Mouse (Mus musculus) cortical plate, adult 2 months (tissue): Measurements from ENCODE around the gene Slc2a4.

Experiments used
- CTCF ChIP-seq: fragments of 200-500 bp; IDR thresholded peaks from 2 replicates; pipeline ENCODE4 v1.5.1; 2011; ENCODE audit warnings: mild to moderate bottlenecking, control low read depth, low read length; ENCODE audit not compliant: insufficient read depth; ENCODE audit errors: extremely low read depth
- POLR2A ChIP-seq: fragments of 200-500 bp; IDR thresholded peaks from 2 replicates; pipeline ENCODE4 v1.6.1; 2011; ENCODE audit warnings: mild to moderate bottlenecking, low read length, control low read depth; ENCODE audit not compliant: insufficient read depth; ENCODE audit errors: extremely low read depth

DNA sequence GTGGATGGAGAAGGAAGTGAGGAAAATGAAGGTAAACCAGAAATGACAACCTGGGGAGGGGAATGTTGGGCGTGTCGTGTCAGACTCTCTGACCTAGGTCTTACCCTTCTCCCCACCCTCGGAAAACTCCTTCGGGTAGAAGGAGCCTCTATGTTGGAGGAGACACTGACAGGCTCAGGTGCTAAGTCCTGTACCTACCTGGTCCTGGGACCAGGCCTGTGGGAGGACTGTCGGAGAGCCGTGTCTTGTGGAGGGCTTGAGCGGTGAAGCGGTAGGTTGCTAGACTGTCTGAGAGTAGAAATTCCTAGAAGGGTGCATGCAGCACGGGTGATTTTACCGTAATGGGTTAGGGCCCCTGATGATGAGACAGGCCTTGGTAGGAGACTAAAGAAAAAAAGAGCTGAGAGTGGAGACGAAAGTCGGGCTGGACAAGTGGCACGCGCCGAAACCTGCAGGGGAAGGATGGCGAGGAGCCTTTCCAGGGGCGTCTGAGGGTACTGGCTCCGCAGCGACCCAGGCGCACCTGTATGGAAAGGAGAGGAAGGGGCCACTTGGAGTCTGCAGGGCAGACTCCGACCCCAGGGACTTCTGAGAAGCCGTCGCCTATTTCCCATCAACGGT lies 16.8 kb upstream of the Slc2a4 start, which contains the start of gene Cldn7:
- TF ChIP-seq POLR2A: no peak
- TF ChIP-seq CTCF: no peak
